Mouse (Mus musculus): ENCODE results near the gene Knl1.

The Knl1 gene

DNA sequence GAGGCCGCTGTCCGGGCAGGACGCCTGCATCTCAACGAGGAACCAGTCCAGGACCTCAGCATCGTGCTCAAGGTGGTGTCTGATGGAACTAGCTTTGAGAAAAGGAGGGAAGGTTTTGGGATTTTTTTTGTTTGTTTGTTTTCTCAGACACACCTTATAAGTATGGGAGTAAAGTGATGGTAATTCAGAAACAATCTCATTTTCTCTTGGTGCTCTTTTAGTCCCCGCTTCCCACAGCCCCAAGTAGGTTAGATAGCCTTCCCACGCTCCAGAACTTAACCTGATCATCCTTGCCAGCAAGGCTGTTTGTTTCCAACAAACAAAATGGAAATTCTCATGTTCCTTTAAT, 11.5 kb upstream of the Knl1 start:
- no peak for DNase-seq (ENCODE audit: low spot score)

- no peak for DNase-seq (ENCODE audit: low spot score)
Observed at GRCm38 (mm10) chr2:119040882-119041281, 6.0 kb upstream of the Knl1 start.

DNA sequence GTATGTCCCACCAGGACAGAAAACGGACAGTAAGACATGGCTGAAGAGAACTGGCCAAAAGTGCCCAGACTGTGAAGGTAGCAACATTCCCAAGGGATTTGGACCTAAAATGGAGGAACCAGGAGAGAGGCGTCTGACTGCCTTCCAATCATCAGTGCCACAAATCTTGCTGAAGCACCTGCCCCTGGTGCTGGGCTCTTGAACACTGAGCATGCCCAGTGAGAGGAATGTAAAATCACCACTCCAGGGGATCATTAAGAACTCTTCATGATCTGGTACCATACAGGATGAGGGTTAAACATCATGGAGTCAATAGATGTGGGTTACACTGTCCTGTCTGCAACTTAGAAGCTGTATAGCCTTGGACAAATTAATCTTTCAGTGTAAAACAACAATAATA, 1.8 kb upstream of the Knl1 start:
- DNase-seq (ENCODE audit: low spot score), result no peak

- DNase-seq (ENCODE audit: low spot score), result no peak
Observed at GRCm38 (mm10) chr2:119047849-119048248, 930 bp downstream of the Knl1 start.

- no peak for DNase-seq (ENCODE audit: low spot score)
Observed at GRCm38 (mm10) chr2:119050132-119050650, 3.3 kb downstream of the Knl1 start.

GRCm38 (mm10) chr2:119060139-119060538, 13.2 kb downstream of the Knl1 start:
- no peak for DNase-seq (ENCODE audit: low spot score)

DNA sequence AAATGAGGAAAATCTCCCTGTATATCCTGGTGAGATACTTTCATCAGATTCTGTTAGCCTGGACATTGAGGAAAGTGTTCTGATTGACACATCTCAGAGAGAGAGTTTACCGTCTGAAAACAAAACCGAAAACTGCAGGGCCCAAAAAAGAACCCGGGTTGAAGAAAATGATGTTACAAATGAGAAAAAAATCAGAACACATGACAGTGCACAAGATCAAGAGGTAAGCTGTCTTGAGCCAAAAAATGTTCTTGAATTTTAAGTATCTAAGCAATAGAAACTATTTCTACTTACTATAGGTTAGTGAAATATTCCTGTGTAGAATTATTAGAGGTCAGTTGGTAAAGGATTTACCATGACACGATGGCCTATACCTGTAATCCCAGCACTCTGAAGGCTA, 25.5 kb downstream of the Knl1 start:
- DNase-seq (ENCODE audit: low spot score), result no peak

- DNase-seq (ENCODE audit: low spot score), result no peak
Observed at GRCm38 (mm10) chr2:119086156-119086555, 39.2 kb downstream of the Knl1 start.

- no peak for DNase-seq (ENCODE audit: low spot score)
Observed at GRCm38 (mm10) chr2:119101552-119101951, 54.6 kb downstream of the Knl1 start.

DNA sequence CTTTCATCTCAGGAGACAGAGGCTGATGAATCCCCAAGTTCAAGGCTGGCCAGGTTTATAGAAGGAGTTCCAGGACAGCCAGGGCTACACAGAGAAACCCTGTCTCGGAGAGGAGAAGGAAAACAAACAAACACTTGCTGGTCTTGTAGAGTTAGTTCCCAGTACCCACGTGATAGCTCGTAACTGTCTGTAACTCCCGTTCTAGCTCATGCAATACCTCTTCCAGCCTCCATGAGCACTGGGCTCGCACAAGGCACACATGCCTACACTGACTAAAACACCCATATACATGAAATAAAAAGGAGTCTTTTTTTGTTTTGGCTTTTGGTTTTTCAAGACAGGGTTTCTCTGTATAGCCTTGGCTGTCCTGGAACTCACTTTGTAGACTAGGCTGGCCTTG, 59.7 kb downstream of the Knl1 start:
- DNase-seq (ENCODE audit: low spot score), result no peak

- DNase-seq (ENCODE audit: low spot score), result peak; percentile 63
Observed at GRCm38 (mm10) chr2:119108554-119108953, 61.6 kb downstream of the Knl1 start.

DNA sequence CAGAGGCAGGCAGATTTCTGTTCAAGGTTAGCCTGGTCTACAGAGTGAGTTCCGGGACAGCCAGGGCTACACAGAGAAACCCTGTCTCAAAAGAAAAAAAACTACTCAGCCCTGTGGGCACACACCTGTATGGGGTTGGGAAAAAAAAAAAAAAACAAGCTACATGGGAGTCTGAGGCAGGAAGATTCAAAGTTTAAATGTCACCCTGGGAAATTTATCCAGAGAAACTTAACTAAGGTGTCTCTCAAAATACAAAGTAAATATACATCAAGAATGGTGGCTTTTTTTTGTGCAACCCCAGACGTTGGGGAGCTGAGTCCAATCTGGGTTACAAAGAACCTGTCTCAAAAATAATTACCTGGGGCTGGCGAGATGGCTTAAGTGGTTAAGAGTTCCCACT, 64.1 kb downstream of the Knl1 start:
- DNase-seq (ENCODE audit: low spot score), result no peak

DNA sequence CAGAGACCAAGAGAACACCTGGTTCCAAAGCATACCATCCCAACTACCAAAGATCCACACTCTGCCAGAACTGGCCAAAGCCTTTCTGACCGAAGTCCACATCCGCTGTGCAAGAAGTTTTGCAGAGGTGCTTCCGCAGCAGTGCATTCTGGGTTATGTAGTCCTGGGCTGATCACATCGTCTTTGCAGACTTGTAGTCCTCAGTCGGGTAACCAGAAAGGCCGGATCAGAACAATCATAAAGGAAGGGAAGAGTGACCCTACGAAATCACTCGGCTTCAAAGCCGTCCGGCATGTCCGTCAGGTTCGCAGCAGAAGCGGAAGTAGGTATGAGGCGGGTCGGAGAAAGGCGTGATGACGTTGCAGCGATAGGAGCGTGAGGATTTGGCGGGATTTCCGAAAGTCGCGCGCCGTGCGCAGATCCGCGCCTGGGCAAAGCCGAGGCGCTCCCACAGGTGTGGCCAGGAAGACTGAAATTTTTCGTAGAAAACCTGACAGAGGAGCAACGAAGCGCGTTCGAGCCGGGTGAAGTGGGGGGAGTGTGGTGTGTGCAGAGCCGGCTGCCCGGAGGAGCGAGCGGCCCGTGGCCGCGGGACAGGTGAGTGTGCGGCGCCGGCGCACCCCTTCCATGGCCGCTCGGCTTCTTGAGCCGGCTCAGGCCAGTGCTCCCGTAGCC, 65.7 kb downstream of the Knl1 start, which contains the start of gene Rad51:
TSS of gene Rad51 (plus strand) at position 356 of the 675 bp plus-strand sequence.
- peak; percentile 94 for DNase-seq (ENCODE audit: low spot score)

- DNase-seq (ENCODE audit: low spot score), result no peak
Observed at GRCm38 (mm10) chr2:119113121-119113925, 66.4 kb downstream of the Knl1 start.

DNA sequence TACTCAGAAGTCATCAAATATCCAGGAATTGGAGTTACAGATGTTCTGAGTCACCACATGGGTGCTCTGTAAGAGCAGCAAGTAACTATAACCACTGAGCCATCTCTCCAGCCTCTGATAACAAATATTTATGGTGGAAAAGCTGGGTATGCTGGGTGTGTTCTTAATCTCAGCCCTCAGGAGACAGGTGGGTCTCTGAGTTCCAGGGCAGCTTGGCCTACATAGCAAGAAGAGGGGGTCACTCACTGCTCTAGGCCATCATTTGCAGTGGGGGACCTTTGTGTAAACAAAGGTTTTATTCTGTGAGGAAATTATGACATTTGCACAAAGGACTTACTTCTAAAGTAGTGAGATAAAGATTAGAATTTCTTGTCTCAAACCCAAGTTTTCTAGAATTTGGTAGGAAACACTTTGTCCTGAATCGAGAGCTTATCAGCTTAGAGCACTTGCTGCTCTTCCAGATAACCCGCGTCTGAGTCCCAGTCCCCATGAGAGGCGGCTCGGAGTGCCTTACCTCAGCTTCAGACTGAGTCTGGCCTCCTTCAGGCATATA, 89.5 kb downstream of the Knl1 start:
- DNase-seq (ENCODE audit: low spot score), result no peak

DNA sequence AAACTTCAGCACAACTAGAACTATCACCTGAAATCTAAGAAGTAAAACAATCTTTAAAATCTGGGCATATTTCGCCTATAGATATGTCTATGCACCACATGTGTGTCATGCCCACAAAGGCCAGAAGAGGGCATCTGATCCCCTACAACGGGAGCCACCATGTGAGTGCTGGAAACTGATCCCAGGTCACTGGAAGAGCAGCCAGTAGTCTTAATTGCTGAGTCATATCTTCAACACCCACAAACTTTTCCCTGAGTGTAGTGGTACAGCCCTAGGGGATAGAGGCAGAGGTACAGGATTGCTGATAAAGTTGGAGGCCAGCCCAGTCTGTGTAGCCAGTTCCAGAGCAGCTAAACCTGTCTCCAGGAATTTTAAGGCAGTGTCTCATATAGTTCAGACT, 98.3 kb downstream of the Knl1 start:
- no peak for DNase-seq (ENCODE audit: low spot score)

GRCm38 (mm10) chr2:119146435-119146834, 99.5 kb downstream of the Knl1 start:
- no peak for DNase-seq (ENCODE audit: low spot score)

GRCm38 (mm10) chr2:119147160-119147678, 100.3 kb downstream of the Knl1 start:
- no peak for DNase-seq (ENCODE audit: low spot score)

DNA sequence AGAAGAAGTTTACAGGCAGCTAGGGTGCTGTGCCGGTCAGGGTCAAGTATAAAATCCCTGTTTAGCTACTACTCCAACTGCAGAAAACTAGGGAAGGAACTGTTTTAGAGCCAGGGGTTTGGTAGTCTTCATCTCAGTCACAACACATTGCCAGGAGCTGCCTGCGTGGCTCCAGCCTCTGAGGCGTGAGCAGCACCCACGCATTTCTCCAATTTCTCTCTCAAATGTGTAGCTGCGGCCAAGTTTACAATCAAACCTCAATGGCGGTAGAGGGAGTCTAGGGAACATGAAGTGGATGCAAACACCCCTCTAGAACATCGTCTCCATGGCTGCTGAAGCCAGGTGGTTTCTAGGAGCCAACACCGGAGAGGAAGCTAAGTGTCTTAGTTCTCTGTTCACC, 100.9 kb downstream of the Knl1 start:
- DNase-seq (ENCODE audit: low spot score), result no peak

- DNase-seq (ENCODE audit: low spot score), result no peak
Observed at GRCm38 (mm10) chr2:119152255-119152654, 105.3 kb downstream of the Knl1 start.

GRCm38 (mm10) chr2:119154683-119155082, 107.8 kb downstream of the Knl1 start:
- no peak for DNase-seq (ENCODE audit: low spot score)
